ENCODE assay signal across 19 mouse cellular contexts in genomic region chr15:59262380-59262779, GRCm38 (mm10).
"Had no signal": no experiment of that assay in that cellular context is flagged by ENCODE, and none has a peak within 500 bp of the region (broad histone marks: within the 10 kb centered on the region; RNA-seq: fewer than 3 reads in every experiment).

No protein-coding gene starts in this region.

- H3K9me3 ChIP-seq: midbrain, embryonic 10.5 days; midbrain, embryonic 12.5 days; neural tube, embryonic 13.5 days; neural tube, embryonic 15.5 days had no signal

- H3K27me3 ChIP-seq: midbrain, embryonic 12.5 days; neural tube, embryonic 13.5 days; neural tube, embryonic 15.5 days had no signal

- H3K36me3 ChIP-seq: midbrain, embryonic 10.5 days; midbrain, embryonic 12.5 days; neural tube, embryonic 13.5 days; neural tube, embryonic 15.5 days had no signal

- H3K4me1 ChIP-seq: midbrain, embryonic 10.5 days; midbrain, embryonic 12.5 days; neural tube, embryonic 13.5 days; neural tube, embryonic 15.5 days had no signal

- DNase-seq: lung, adult 18-20 months; lung, embryonic 14.5 days; lung, postnatal 10 days; lung, postnatal 4 days; midbrain, embryonic 14.5 days; retina, postnatal 1 day; right cerebral cortex, adult 18-20 months; right cerebral cortex, postnatal 25 days; right cerebral cortex, postnatal 4 days; spleen, adult 18-20 months; thymus, adult 2 months; thymus, postnatal 25 days; thymus, postnatal 4 days had no signal

- H3K27ac ChIP-seq: midbrain, embryonic 10.5 days; midbrain, embryonic 12.5 days; neural tube, embryonic 13.5 days; neural tube, embryonic 15.5 days had no signal

- H3K4me3 ChIP-seq: midbrain, embryonic 10.5 days; midbrain, embryonic 12.5 days; myocyte; neural tube, embryonic 13.5 days; neural tube, embryonic 15.5 days had no signal

- ATAC-seq: midbrain, embryonic 16.5 days had no signal
